Mouse (Mus musculus): Measurements from ENCODE around the gene Dnlz.

The Dnlz gene

DNA sequence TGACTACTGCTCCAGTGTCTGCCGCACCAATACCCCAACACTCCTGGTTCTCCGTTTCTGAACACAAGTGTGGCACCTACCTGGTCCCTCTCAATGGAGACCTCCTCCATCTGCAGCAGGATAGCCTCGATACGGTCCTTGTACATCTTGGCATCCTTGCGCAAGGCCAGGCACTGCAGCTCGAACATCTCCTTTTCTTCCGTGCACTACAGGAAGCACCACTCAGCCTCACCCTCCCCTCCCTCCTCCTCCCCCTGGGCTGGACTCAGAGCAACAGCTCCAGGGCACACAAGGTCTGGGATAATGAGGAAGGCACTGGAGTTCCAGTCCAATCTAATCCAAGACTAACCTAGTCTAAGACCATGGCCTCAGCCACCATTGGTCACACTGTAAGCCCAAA lies 4.8 kb upstream of the Dnlz start:
- DNase-seq (ENCODE audit: low spot score) = no peak

DNA sequence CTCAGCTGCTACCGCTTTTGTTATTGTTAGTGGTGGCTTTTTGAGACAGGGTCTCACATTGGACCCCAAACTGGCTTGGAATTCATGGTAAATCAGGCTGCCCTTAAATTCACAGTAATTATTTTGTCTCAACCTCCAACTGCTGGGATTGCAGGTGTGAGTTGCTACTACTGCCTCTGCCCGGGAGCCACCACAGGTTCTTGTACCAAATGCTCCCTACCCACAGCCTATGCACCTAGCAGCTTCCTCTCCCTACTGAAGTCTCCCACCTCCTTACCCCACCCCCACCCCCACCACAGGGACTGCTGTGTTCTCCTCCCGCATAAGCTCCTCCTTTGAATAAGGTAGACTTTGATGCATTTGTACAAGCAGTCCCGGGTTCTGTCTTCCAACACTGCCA lies 4.3 kb upstream of the Dnlz start:
- no peak for DNase-seq (ENCODE audit: low spot score)

DNA sequence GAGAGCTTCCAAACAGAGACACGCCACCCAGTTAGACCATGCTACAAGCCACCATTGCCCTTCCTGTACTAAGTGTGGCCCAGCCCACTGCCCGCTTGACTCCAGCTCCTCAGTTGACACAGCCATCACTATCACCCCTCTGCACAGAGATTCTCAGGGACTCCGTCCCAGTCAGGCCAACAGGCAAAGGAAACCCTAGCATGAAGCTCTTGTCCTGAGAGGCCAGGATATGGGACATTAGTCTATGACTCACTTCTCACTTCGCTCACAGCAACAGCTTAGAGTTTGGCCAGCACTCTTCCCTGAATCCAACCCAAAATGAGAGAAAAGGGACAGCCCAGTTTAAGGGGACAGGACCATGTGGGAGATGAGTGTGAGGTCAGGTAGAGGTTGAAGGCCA lies 2.5 kb upstream of the Dnlz start:
- DNase-seq (ENCODE audit: low spot score) = no peak

DNA sequence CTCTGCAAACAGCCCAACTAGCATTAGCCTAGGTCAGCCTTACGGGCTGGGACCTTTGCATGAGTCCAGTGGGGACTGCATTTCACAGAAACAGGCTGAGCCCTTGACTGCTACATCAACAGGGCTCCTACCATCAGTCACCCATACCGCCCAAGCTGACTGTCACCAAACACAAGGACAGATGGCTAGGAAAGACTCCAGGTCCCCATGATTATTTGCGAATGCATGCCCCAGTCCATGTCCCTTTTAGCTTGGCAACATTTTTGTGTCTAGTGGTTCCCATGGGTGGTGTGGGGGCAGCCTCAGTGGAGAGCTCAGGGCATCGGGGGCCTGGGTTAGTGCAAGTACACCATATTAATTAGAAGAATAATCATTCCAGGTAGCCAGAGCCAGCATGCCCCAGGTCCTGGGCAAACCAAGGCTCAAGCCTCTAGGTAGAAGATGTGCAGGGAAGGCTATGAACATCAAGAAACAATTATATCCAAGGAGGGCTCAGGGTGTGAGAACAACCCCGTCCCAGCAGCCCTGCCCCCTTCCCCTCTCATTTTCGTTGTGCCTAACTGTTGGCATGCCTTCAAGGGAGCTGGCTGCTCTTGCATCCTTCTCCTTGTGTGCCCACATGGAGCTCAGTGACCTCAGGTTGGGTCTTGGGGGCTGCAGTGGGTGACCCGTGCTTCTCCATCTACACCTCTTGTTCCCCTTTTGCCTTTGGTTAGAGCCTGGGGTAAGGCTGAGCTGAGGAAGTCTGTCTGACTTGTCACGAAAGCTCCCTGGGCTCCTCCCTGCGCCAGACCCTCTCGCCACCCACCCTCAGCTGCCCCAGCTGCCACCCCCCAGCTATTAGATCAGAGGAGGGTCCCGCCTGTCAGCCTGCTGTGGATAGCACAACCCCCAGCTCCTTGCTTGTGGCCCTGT lies 1.4 kb upstream of the Dnlz start:
- no peak for DNase-seq (ENCODE audit: low spot score)

DNA sequence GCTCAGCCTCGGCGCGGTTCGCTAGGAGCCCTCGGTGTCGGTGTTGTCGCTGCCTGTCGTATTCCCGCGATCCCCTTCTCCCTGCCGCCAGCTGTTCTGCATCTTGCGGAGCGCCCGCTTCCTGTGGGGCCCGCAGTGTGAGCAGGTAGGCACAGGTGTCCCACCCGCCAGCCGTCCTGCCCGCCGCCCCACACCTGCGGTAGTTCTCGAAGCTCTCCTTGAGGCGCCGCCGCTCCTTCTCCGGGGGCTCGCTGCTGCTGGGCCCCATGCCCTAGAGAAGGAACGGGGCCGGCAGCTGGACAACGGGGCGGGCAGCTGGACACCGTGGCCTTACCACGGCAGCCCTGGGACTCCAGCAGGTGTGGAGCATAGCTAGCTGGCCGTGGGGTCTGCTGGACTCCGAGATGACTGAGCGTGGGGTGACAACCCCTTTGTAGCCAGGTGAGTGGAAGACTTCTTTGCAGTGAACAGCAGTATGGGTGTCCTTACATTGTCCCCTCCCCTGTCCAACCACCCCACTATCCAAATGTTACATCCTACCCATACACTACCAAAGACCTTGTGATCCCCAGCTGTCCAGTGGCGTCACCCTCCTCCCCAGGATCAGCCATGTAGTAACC lies 491 bp upstream of the Dnlz start:
- no peak for DNase-seq (ENCODE audit: low spot score)

DNA sequence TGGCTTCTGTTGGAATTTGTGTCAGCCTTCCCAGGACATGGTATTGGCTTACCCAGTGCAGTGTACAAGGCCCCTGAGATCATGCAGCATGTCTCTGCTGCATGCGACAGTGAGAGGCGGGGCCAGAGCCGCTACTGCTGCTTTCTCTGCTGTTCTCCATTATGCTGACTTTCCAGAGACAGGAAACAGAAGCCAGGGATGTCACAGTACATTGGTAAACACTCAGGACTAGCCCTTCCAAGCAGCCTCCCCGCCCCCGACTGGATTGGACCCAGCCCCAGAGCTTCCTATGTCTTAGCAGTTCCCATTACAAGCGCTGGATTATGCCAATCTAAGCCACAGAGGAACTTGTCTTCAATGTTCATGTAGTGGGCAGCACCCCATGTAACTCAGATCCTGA lies 3.7 kb downstream of the Dnlz start:
- DNase-seq (ENCODE audit: low spot score) = no peak

DNA sequence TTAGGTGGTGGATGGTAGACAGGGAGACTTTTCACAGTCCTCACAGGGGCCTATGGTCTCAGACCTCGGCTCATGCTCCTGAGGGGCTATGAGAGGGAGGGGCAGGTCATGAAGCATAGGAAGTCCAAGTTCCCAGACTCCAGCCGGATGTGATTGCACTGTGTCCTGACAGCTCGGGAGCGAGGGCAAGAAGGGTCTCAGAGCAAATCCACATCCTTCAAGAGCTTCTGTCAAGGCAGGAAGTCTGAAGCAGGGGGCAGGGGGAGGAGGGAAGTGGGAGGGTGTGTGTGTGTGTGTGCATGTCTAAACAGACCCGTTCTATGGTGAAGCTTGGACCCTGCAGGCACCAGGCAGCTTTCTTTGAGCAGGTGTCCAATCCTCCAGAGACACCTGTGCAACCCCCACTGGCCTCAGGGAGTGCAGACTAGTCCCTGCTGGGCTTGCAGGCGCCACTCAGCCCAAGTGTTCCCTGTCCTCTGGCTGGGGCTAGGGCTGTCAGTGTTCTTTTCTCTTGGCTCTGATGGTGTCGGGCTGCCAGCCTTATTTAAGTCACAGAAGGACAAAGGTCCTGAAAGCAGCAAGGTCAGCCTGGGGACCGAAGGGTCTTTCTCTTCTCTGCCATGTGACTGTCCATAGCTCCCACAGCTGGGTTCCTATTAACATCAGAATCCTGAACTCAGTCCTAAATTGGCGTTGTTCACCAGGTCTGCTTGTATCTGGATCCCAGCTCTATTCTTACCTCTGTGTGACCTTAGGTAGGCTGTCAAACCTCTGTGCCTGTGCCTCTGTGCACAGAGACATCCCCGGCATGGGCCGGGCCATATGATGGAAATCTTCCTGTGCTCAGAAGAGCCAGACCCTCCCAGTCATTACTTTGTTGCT lies 9.1 kb downstream of the Dnlz start:
- no peak for DNase-seq (ENCODE audit: low spot score)

DNA sequence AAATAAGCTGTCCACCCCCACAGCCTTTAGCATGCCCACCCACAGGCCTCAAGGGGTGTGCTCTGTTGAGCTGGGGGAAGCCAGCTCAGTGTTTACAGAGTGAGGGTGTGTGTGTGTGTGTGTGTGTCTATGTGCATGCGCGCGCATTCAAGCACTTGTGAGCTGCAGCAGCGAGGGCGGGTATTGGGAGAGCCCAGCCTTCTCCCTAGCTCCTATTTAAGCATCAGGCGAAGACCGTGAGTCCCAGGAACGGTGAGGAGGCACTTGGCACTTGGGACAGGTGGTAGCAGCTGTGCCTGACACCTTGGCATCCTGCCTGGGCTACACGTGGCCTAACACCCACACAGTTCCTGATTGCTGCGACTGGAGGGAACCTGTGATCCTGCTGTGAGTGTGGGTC lies 9.9 kb downstream of the Dnlz start:
- DNase-seq (ENCODE audit: low spot score) = no peak

DNA sequence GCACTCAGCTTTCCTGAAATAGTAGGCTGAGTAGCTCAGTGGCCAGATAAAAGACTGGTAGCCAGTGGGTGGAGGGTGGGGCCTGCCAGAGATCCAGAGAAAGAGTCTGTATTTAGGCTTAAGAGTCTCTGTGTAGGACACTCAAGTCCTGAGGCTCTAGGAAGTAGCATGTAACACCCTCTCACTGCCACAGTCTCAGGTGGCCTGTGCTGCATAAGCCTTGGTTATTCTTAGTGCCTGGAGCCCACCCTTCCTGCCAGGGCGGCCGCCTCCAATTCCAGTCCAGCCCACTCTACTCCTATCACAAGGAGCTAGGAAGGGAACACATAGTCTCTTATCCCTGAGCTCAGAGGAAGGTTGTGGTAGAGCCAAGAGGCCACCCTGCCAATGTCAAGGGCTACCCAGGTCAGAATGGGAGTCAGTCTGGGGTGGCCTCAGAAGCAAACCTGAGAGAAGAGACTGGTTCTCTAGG lies 10.4 kb downstream of the Dnlz start:
- DNase-seq (ENCODE audit: low spot score) = no peak

DNA sequence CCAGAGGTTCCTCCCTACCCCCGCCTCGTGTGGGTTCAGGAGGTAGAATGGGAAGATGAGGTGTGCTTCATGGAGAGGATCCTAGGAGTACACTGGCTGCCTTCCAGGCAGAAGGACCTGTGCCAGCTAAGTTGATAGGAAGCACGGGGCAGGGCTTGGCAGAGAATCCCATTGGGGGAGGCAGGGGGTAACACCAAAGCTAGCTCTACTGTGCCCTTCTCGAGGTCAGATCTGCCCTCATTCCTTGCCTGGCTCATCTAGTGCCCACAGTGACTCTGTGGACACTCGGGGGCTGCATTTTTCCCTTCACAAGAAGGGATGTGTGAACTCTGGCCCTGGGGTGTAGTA lies 12.7 kb downstream of the Dnlz start:
- no peak for DNase-seq (ENCODE audit: low spot score)

DNA sequence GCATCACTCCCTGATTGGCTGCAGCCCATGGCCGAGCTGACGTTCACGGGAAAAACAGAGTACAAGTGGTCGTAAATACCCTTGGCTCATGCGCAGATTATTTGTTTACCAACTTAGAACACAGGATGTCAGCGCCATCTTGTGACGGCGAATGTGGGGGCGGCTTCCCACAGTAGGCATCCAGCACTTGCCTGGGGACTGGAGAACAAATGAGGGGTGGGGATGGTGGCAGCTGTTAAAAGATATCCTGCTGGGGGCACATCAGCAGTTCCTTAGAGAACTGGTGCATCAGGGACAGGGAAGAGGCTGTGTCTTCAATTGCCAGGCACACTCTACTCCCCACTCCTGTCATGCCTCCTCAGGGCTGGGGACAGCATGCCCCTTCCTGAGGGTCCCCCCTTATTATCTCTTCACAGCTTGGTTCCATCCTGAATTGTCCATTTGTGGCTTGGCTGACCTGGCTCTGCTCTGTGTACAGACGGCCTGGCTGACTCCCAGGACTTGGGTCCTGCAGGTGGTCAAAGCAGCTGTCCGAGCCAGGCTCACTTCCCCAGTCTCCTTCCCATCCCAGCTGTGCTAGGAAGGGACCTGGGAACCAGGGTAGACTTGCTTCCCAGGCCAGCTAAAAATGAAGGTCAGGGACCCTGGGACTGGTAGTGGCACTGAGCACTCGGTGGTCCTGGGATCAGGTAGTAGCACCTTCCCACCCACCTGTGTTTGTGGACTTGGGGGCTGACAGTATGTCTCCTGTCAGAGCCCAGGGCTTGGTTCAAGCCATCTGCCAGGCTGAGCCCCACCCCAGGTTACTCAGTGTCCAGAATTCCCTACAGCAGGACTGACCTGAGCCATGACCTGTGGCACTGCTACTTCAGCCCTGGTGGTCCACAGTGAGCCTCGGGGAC lies 13.4 kb downstream of the Dnlz start:
- DNase-seq (ENCODE audit: low spot score) = no peak

DNA sequence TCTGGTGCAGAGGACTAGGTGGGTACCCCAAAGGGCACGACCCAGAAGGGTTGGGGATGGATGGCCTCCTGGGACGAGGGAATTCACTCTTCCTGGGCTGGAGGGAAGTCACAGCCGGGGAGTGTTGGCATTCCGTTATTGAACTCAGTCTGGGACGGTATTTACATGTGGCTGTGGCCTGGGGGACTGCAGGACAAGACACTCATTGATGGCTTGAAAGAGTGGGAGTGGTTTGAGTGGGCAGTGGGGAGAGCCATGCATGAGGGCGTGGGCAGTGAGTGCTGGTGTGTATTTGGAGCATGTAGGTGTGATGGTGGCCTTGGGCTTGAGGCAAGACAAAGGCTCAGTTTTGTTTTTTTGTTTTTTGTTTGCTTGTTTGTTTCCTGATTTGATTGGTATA lies 21.2 kb downstream of the Dnlz start:
- no peak for DNase-seq (ENCODE audit: low spot score)

DNA sequence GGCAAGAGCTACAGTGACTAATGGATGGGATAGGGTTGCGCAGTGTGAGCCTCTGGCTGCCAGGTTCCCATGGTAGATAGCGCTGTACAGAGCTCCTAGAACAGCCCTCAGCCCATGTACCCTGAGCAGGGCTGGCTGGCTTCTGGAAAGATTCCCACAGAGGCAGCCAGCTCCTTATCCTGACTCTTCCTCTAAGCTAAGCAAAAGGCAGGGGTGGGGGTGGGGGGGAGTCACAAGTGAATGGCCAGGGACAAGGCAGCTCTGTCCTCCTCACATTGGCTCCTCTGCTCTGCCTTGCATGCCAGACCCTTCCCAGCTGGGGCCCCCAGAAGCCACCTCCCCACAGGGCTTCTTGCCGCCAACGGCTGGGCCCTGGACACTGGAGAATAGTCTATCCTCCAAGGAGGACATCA lies 21.8 kb downstream of the Dnlz start:
- no peak for DNase-seq (ENCODE audit: low spot score)

DNA sequence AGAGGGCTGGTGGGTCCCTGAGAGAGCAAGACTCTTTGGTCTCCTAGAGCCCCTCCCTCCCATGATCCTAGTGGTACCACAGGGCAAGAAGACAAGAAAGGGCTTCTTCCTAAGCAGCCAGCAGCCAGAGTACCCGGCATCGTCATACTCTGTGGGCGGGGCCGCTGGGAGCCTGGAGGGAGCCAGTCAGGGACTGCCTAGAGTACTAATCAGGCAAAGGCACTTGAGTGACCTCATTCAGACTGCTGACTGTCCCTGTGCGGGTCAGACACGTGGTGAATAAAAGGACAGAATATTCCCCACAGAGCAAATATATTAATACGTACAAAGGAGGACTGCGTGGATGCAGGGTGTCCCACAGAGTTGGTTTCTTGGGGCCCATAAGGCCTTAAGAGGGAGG lies 22.5 kb downstream of the Dnlz start:
- peak; percentile 23 for DNase-seq (ENCODE audit: low spot score)

DNA sequence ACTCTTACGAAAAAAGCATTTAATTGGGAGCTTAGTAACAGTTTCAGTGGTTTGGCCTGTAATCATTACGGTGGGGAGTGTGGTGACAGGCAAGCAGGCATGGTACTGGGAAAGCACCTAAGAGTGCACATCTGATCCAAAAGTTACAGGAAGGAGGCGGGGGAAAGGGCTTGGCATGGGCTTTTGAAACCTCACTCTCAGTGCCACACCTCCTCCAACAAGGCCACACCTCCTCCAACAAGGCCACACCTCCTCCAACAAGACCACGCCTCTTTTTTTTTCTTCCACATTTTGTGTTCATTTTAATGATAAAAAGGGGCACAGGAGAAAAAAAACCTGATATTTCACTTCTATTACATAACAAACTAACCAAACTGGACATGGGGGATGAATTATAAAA lies 24.1 kb downstream of the Dnlz start:
- DNase-seq (ENCODE audit: low spot score) = no peak

DNA sequence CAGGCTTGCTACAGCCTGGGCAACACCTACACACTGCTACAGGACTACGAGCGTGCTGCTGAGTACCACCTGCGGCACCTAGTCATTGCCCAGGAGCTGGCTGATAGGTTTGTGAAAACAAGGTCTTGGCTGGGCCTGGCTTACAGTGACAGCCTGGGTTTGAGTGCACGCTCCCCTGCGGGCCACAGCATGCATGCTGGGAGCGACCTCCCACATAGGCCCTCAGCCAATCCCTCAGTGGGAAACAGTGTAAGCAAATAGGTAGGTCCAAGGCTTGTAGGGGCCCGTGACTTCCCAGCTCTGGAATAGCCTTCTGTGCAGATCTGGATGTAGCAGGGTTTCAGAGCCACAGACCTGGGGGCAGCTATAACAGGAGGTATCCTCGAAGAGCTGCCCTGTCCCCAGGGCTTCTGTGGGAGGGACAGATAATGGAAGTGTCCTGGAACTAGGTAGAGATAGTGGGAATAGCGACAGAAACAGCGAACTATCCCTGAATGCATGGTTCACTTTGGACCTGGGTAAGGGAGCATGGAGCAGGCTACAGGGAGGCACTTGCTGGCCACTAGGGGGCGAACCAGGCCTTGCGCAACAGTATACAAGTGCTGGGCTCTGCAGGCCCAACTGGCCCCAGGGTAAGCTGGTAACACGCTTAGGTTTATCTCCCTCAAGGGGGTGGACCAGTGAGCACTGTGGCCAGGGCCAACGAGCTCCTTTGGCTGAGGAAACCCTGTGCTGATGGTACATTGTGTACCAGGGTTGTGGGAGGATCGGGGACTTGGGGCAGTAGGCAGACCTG lies 26.3 kb downstream of the Dnlz start:
- peak; percentile 75 for DNase-seq (ENCODE audit: low spot score)

DNA sequence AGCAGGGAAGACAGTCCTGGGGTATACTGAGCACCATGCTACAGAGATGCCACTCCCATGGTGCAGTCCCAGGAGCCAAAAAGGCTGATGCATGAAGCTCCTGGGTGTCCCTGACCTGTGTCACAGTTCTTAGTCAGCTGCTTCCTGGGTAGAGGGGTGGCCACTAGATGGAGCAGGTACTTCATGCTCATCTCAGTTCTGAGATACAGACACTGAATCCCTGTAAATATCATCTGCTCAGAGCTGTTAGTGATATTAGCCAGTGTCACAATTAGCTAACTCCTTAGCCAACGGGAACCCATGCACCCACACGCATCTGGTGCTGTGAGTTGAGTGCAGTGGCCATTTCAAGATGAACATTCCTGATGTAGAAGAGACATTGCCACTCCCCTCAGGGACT lies 27.0 kb downstream of the Dnlz start:
- no peak for DNase-seq (ENCODE audit: low spot score)

DNA sequence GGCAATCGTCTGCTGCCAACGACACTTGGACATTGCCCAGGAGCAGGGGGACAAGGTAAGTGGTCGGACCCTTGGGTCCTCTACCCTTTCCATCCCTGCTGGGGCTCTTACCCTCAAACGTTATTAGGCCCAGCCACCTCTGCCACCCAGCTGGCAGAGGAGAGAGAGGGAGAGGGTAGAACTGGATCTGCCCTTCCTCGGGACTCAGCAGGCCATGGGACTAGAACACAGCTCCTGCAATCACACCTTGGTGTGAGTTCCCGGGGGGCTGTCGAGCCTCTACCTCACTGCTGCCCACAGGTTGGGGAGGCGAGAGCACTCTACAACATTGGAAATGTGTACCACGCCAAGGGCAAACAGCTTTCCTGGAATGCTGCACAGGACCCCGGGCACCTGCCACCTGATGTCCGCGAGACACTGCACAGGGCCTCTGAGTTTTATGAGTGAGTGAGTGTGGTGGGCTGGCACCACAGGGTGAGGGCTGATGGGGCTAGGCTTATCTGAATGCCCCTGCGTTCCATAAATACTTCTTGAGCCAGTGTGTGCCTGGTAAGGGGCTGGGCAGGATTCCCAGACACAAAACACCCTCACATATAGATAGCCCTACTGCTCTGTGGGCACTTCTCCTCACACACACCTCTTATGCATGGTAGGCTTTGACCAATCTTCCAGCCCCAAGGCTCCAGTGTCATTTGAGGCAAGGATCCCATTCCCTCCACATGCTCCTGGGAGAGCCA lies 28.2 kb downstream of the Dnlz start:
- DNase-seq (ENCODE audit: low spot score) = no peak

DNA sequence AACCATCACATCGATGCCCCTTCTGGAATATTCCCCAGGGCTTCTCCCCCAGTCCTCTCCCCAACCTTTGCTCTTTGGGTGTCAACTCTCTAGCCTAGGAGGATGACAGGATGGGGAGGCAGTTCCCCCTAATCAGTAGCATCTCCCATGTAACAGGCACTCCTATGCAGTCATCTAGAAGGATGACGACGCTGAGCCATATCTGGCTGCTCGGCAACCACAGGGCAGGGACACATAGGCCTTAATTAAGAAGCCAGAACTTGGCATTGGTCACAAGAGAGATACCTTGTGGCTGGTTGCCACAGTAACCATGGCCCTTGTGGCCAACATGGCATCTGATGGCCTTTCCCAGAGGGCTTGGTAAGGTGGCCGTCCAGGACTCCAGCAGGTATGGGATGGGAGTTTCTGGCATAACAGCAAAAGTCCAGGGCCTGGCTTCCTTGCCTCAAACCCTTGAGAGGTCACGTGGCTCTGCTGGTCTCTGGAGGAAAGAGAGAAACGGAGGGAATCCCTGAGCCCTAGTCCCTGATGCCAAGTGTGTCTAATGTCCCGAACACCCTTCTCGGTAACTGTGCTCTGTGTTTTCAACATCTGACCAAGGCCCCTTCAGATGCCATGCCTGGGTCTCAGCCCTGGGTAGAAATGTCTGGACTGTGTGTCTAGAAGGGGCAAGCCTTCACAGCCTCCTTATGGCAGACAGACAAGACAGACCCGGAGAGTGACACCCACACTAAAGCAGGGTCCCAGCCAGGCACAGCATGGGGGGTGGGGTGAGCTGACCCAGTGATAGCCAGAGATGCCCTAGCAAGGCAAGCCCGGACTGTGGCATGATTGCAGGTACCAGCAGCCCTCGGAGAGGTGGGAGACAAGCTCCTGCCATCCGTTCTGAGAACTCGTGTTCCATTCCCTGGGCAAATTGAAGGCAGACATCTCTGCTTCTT lies 31.4 kb downstream of the Dnlz start:
- DNase-seq (ENCODE audit: low spot score) = no peak

Measured in retina, embryonic 14.5 days (tissue).